Mouse (Mus musculus) liver, embryonic 15.5 days (tissue): ENCODE measurements around the gene Theg. TPM values are rescaled to one million over a fixed set of nuclear protein-coding genes. Genes with fewer than 3 reads are reported as not detected.
A peak's percentile ranks its signal among the peaks of the same experiment; 100 is the strongest.

ENCODE experiments used
- ATAC-seq: fragments of 200-750 bp; cut with Nextera tagmentation; 2 replicates; pipeline ENCODE4 v1.8.0; 2017; ENCODE audit warnings: moderate number of reproducible peaks, mild to moderate bottlenecking, moderate library complexity; ENCODE audit not compliant: insufficient read depth
- H3K27ac ChIP-seq: fragments of 300-500 bp; sonication (generic); replicated peaks from 2 replicates; pipeline ENCODE4 v1.5.1; 2015; ENCODE audit warnings: mild to moderate bottlenecking, inconsistent platforms
- H3K27me3 ChIP-seq: fragments of 300-500 bp; sonication (generic); 2 replicates; pipeline ENCODE4 v1.6.1; 2015; ENCODE audit warnings: mild to moderate bottlenecking, inconsistent platforms
- H3K36me3 ChIP-seq: fragments of 300-500 bp; sonication (generic); replicated peaks from 2 replicates; pipeline ENCODE4 v1.6.1; 2015; ENCODE audit warnings: moderate library complexity, mild to moderate bottlenecking, inconsistent platforms
- H3K4me1 ChIP-seq: fragments of 300-500 bp; sonication (generic); replicated peaks from 2 replicates; pipeline ENCODE4 v1.6.1; 2015; ENCODE audit warnings: inconsistent platforms
- H3K4me2 ChIP-seq: fragments of 300-500 bp; sonication (generic); 2 replicates; pipeline ENCODE4 v1.6.1; 2015; ENCODE audit warnings: moderate library complexity, mild to moderate bottlenecking, inconsistent platforms
- H3K4me3 ChIP-seq: fragments of 300-500 bp; sonication (generic); replicated peaks from 2 replicates; pipeline ENCODE4 v1.5.1; 2015; ENCODE audit warnings: mild to moderate bottlenecking, inconsistent platforms
- H3K9ac ChIP-seq: fragments of 300-500 bp; sonication (generic); 2 replicates; pipeline ENCODE4 v1.6.1; 2015; ENCODE audit warnings: moderate library complexity, mild to moderate bottlenecking, inconsistent platforms
- H3K9me3 ChIP-seq: fragments of 300-500 bp; sonication (generic); replicated peaks from 2 replicates; pipeline ENCODE4 v1.6.1; 2016; ENCODE audit warnings: inconsistent platforms
- WGBS: fragments of 180-500 bp; shearing (Covaris S2); methylation state at CpG from one replicate; pipeline ENCODE4 v1.1.7; 2015; ENCODE audit warnings: mixed read lengths; ENCODE audit not compliant: insufficient replicate concordance; 5-methylcytosine and 5-hydroxymethylcytosine counted together
- polyA plus RNA-seq: library from polyadenylated mRNA; unstranded; fragments of >200 nt; fragmentation: Nextera tagmentation; extraction: Ambion mirVana; gene quantifications from 2 replicates; pipeline ENCODE4 v1.2.1, GENCODE M21; 2015

The Theg gene
- polyA plus RNA-seq, 1 experiment from 2014 or later = not detected

GRCm38 (mm10) chr10:79536461-79537080 lies 50.6 kb downstream of the Theg start:
- Histone ChIP-seq H3K9me3 (no peaks in the 10 kb centered on the region), H3K27me3 (peaks cover 12% of the 10 kb centered on the region; the same call in 1 of the 2 replicates), H3K4me2 (no peak overlapping the region), H3K36me3 (peaks cover 17% of the 10 kb centered on the region), H3K27ac (no peak overlapping the region), H3K9ac (no peak overlapping the region), H3K4me3 (no peak overlapping the region), H3K4me1 (peaks cover 16% of the 10 kb centered on the region)
- 66% methylated on average over 12 of the region's 12 CpGs for WGBS
- ATAC-seq = no peak

DNA sequence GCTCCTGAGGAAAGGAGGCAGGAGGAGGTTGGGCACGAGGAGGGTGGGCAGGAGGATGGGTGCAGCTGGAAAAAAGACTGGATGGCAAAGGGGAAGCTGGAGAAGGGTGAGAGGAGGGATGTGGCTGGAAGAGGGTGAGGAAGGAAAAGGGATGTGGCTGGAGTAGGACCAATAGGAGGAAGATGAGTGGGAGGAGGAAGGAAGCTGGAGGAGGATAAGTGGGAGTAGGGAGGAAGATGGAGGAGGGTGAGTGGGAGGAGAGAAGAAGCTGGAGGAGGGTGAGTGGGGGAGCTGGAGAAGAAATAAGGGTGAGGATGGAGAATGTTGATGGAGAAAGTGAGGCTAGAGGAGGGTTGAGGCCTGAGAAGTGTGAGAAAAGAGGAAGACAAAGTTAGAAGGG lies 51.7 kb downstream of the Theg start:
- no peaks in the 10 kb centered on the region for H3K9me3 ChIP-seq

DNA sequence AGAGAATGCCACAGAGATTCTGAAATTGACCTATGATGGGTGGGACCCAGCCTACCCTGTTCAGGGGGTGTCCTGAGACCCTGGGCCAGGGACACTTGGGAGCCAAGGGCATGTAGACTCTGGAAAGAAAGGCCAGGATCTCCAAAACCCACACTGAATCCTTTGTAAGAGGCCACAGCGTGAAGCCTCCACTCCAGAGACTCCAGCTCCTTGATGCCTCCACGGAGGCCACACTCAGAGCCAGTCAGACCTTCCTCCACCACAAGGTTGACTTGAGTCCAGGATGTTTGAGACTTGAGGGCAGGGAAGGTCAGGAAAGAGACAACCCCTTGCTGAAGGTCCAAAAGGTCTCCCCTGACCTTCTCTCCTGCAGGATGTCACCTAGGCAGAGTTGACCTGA lies 52.7 kb downstream of the Theg start:
- Histone ChIP-seq H3K9me3 (no peaks in the 10 kb centered on the region), H3K4me1 (peaks cover 16% of the 10 kb centered on the region), H3K4me2 (0 out of 2 replicates have a peak overlapping the region, but pooled peaks have one; percentile 87), H3K27me3 (peaks cover 12% of the 10 kb centered on the region; the same call in 1 of the 2 replicates), H3K9ac (no peak overlapping the region), H3K4me3 (no peak overlapping the region), H3K36me3 (no peaks in the 10 kb centered on the region), H3K27ac (no peak overlapping the region)
- no peak for ATAC-seq
- 72% methylated on average over 2 of the region's 2 CpGs for WGBS

More for the DNA sequence above, 51.7 kb downstream of the Theg start:
- no peak overlapping the region for H3K9ac ChIP-seq
- H3K27me3 ChIP-seq = peaks cover 12% of the 10 kb centered on the region; the same call in 1 of the 2 replicates
- no peak overlapping the region for H3K4me2 ChIP-seq
- peaks cover 16% of the 10 kb centered on the region for H3K4me1 ChIP-seq
- 37% methylated on average over 1 of the region's 1 CpGs for WGBS
- peaks cover 5% of the 10 kb centered on the region; the same call in 1 of the 2 replicates for H3K36me3 ChIP-seq
- no peak overlapping the region for H3K4me3 ChIP-seq
- H3K27ac ChIP-seq = no peak overlapping the region
- ATAC-seq = no peak

GRCm38 (mm10) chr10:79533126-79533911 lies 53.8 kb downstream of the Theg start, which contains the start of gene Plpp2:
Plpp2 (minus strand) TSS chr10:79533796.
- ATAC-seq = peak; percentile 82
- H3K4me1 ChIP-seq = peaks cover 16% of the 10 kb centered on the region
- H3K9ac ChIP-seq = peak within 1 kb of the TSS; percentile 52
- H3K4me3 ChIP-seq = peak within 1 kb of the TSS; percentile 64
- H3K27me3 ChIP-seq = peaks cover 12% of the 10 kb centered on the region; the same call in 1 of the 2 replicates
- H3K9me3 ChIP-seq = no peaks in the 10 kb centered on the region
- H3K4me2 ChIP-seq = peak within 1 kb of the TSS; percentile 87
- peak within 1 kb of the TSS; percentile 71 for H3K27ac ChIP-seq
- under 1% methylated on average over 52 of the region's 52 CpGs for WGBS
- H3K36me3 ChIP-seq = no peaks in the 10 kb centered on the region

GRCm38 (mm10) chr10:79532678-79533077 lies 54.5 kb downstream of the Theg start:
- Histone ChIP-seq H3K27ac (no peak overlapping the region), H3K4me1 (peaks cover 16% of the 10 kb centered on the region), H3K9me3 (no peaks in the 10 kb centered on the region), H3K4me3 (peak overlapping the region; percentile 64), H3K4me2 (peak overlapping the region; percentile 87), H3K27me3 (peaks cover 12% of the 10 kb centered on the region; the same call in 1 of the 2 replicates), H3K36me3 (no peaks in the 10 kb centered on the region), H3K9ac (no peak overlapping the region)
- no peak for ATAC-seq
- WGBS = 30% methylated on average over 3 of the region's 3 CpGs

DNA sequence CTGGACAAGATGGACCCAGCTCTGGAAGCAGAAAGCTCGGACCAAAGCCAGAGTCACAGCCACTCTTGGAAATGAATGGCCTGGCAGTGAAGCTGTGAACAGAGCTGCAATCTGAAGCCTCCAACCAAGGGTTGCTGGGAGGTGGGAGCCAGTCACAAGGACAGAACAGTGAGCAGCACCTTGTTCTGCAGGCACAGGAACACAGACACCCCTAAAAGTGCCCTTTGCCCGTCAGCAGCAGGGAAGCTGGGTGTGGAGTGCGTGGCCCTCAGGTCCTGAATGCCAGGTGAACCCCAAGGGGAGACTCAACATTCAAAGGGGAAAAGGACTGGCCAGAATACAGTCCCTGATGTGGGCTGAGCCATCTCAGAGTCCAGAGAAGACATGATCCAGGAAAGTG lies 55.5 kb downstream of the Theg start:
- ATAC-seq = no peak
- no peak overlapping the region for H3K4me2 ChIP-seq

GRCm38 (mm10) chr10:79530721-79531120 lies 56.4 kb downstream of the Theg start:
- no peak overlapping the region for H3K9ac ChIP-seq
- 0 out of 2 replicates have a peak, but pooled peaks cover 3% of the 10 kb centered on the region for H3K36me3 ChIP-seq
- peaks cover 16% of the 10 kb centered on the region for H3K4me1 ChIP-seq
- 79% methylated on average over 13 of the region's 13 CpGs for whole genome bisulfite sequencing
- no peak for ATAC-seq
- H3K27ac ChIP-seq = no peak overlapping the region
- H3K9me3 ChIP-seq = no peaks in the 10 kb centered on the region
- H3K27me3 ChIP-seq = peaks cover 7% of the 10 kb centered on the region; the same call in 1 of the 2 replicates
- no peak overlapping the region for H3K4me3 ChIP-seq
- no peak overlapping the region for H3K4me2 ChIP-seq

More for the DNA sequence above, 55.5 kb downstream of the Theg start:
- Histone ChIP-seq H3K9me3 (no peaks in the 10 kb centered on the region), H3K4me3 (no peak overlapping the region), H3K4me1 (peaks cover 16% of the 10 kb centered on the region), H3K36me3 (0 out of 2 replicates have a peak, but pooled peaks cover 3% of the 10 kb centered on the region), H3K9ac (no peak overlapping the region), H3K27ac (no peak overlapping the region), H3K27me3 (peaks cover 12% of the 10 kb centered on the region; the same call in 1 of the 2 replicates)
- whole genome bisulfite sequencing = 62% methylated on average over 3 of the region's 3 CpGs

GRCm38 (mm10) chr10:79530241-79530640 lies 56.9 kb downstream of the Theg start:
- Histone ChIP-seq H3K4me3 (no peak overlapping the region), H3K4me2 (no peak overlapping the region), H3K27me3 (peaks cover 5% of the 10 kb centered on the region; the same call in 1 of the 2 replicates), H3K9me3 (no peaks in the 10 kb centered on the region), H3K27ac (no peak overlapping the region), H3K9ac (no peak overlapping the region), H3K4me1 (peaks cover 16% of the 10 kb centered on the region), H3K36me3 (0 out of 2 replicates have a peak, but pooled peaks cover 7% of the 10 kb centered on the region)
- 61% methylated on average over 8 of the region's 8 CpGs for WGBS
- ATAC-seq = no peak

DNA sequence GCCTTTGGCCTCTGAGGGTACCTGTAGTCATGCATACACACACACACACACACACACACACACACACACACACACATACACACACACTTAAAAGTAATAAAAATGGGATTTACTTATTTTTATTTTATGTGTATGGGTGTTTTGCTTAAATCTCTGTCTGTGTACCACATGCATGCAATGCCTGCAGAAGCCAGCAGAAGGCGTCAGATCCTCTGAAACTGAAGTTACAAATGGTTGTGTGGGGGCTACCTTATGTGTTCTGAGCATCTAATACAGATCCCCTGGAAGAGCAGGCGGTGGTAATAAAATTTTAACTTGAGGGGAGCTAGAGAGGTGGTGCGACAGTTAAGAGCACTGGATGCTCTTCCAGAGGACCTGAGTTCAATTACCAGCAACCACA lies 59.0 kb downstream of the Theg start:
- Histone ChIP-seq H3K4me1 (peaks cover 4% of the 10 kb centered on the region), H3K27me3 (no peaks in the 10 kb centered on the region), H3K36me3 (0 out of 2 replicates have a peak, but pooled peaks cover 7% of the 10 kb centered on the region), H3K4me2 (no peak overlapping the region), H3K4me3 (no peak overlapping the region), H3K9me3 (no peaks in the 10 kb centered on the region), H3K9ac (no peak overlapping the region), H3K27ac (no peak overlapping the region)
- no peak for ATAC-seq
- 62% methylated on average over 3 of the region's 3 CpGs for WGBS

DNA sequence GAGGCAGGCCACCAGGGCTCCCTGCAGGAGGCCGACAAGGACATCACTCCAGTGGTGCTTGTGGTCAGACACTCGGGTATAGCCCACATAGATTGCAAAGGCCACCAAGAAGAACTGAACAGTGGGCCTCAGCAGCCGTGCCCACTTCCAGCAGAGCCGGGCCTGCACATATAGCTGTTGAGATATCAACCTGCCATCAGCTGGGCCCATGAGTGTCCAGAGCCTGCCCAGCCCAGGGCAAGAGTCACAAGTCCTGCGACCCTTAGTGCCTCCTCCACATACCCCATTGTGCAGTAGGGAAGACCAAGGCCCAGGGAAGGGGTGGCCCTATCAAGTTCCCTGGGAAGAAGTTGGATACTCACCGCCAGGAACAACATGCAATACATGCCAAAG lies 59.7 kb downstream of the Theg start:
- Histone ChIP-seq H3K27ac (no peak overlapping the region), H3K9ac (no peak overlapping the region), H3K9me3 (no peaks in the 10 kb centered on the region), H3K4me1 (no peaks in the 10 kb centered on the region), H3K4me2 (no peak overlapping the region), H3K4me3 (no peak overlapping the region), H3K36me3 (0 out of 2 replicates have a peak, but pooled peaks cover 7% of the 10 kb centered on the region), H3K27me3 (no peaks in the 10 kb centered on the region)
- no peak for ATAC-seq
- WGBS = 57% methylated on average over 6 of the region's 6 CpGs
